Mouse (Mus musculus) embryonic facial prominence, embryonic 15.5 days (tissue): Measurements from ENCODE around the gene Adamts12. TPM values are rescaled to one million over a fixed set of nuclear protein-coding genes. Genes with fewer than 3 reads are reported as not detected.

Source experiments
- ATAC-seq: fragments of 200-750 bp; cut with Nextera tagmentation; 2 replicates; pipeline ENCODE4 v1.8.0; 2017; ENCODE audit warnings: low read depth, moderate TSS enrichment; ENCODE audit not compliant: insufficient number of reproducible peaks, low FRiP score, low TSS enrichment
- H3K27ac ChIP-seq: fragments of 300-500 bp; sonication (generic); replicated peaks from 2 replicates; pipeline ENCODE4 v1.5.1; 2015; ENCODE audit warnings: mild to moderate bottlenecking, inconsistent platforms
- H3K27me3 ChIP-seq: fragments of 300-500 bp; sonication (generic); 2 replicates; pipeline ENCODE4 v1.6.1; 2015; ENCODE audit warnings: inconsistent platforms
- H3K36me3 ChIP-seq: fragments of 300-500 bp; sonication (generic); 2 replicates; pipeline ENCODE4 v1.6.1; 2015; ENCODE audit warnings: mild to moderate bottlenecking, inconsistent platforms
- H3K4me1 ChIP-seq: fragments of 300-500 bp; sonication (generic); 2 replicates; pipeline ENCODE4 v1.6.1; 2015; ENCODE audit warnings: inconsistent platforms
- H3K4me2 ChIP-seq: fragments of 300-500 bp; sonication (generic); replicated peaks from 2 replicates; pipeline ENCODE4 v1.6.1; 2015; ENCODE audit warnings: mild to moderate bottlenecking, inconsistent platforms
- H3K4me3 ChIP-seq: fragments of 300-500 bp; sonication (generic); replicated peaks from 2 replicates; pipeline ENCODE4 v1.5.1; 2015; ENCODE audit warnings: mild to moderate bottlenecking, inconsistent platforms
- H3K9ac ChIP-seq: fragments of 300-500 bp; sonication (generic); 2 replicates; pipeline ENCODE4 v1.6.1; 2015; ENCODE audit warnings: inconsistent platforms
- H3K9me3 ChIP-seq: fragments of 300-500 bp; sonication (generic); replicated peaks from 2 replicates; pipeline ENCODE4 v1.6.1; 2016; ENCODE audit warnings: inconsistent platforms
- WGBS: fragments of 180-500 bp; shearing (Covaris S2); methylation state at CpG from one replicate; pipeline ENCODE4 v1.1.7; 2015; 5-methylcytosine and 5-hydroxymethylcytosine counted together
- polyA plus RNA-seq: library from polyadenylated mRNA; unstranded; fragments of >200 nt; fragmentation: Nextera tagmentation; extraction: Ambion mirVana; gene quantifications from 2 replicates; pipeline ENCODE4 v1.2.1, GENCODE M21; 2015

The Adamts12 gene
- 8.7 and 9.2 TPM in 2 replicates for polyA plus RNA-seq

GRCm38 (mm10) chr15:11064558-11065411 is at the start of gene Adamts12:
Gene Adamts12 (plus strand): TSS chr15:11064790.
- Histone ChIP-seq H3K4me1 (peaks cover 25% of the 10 kb centered on the region), H3K9me3 (no peaks in the 10 kb centered on the region), H3K36me3 (no peaks in the 10 kb centered on the region), H3K4me2 (peak within 1 kb of the TSS; percentile 65), H3K27me3 (no peaks in the 10 kb centered on the region), H3K9ac (peak within 1 kb of the TSS; percentile 35), H3K27ac (peak within 1 kb of the TSS; percentile 96), H3K4me3 (peak within 1 kb of the TSS; percentile 51)
- ATAC-seq = peak; percentile 86
- WGBS = under 1% methylated on average over 25 of the region's 25 CpGs

- H3K4me2 ChIP-seq = no peak overlapping the region
- WGBS = 32% methylated on average over 2 of the region's 2 CpGs
- no peaks in the 10 kb centered on the region for H3K4me1 ChIP-seq
- no peaks in the 10 kb centered on the region for H3K9me3 ChIP-seq
- H3K27me3 ChIP-seq = no peaks in the 10 kb centered on the region
- H3K27ac ChIP-seq = no peak overlapping the region
- no peak overlapping the region for H3K4me3 ChIP-seq
- ATAC-seq = no peak
- no peaks in the 10 kb centered on the region for H3K36me3 ChIP-seq
- H3K9ac ChIP-seq = no peak overlapping the region
Observed at GRCm38 (mm10) chr15:11014931-11015330, 49.7 kb upstream of the Adamts12 start.

GRCm38 (mm10) chr15:11026801-11027561 is 37.6 kb upstream of the Adamts12 start:
- no peak overlapping the region for H3K4me3 ChIP-seq
- H3K9ac ChIP-seq = no peak overlapping the region
- H3K4me2 ChIP-seq = no peak overlapping the region
- no peak overlapping the region for H3K27ac ChIP-seq
- H3K36me3 ChIP-seq = no peaks in the 10 kb centered on the region
- 70% methylated on average over 4 of the region's 4 CpGs for WGBS
- ATAC-seq = no peak
- no peaks in the 10 kb centered on the region for H3K9me3 ChIP-seq
- no peaks in the 10 kb centered on the region for H3K27me3 ChIP-seq
- H3K4me1 ChIP-seq = no peaks in the 10 kb centered on the region

GRCm38 (mm10) chr15:11030188-11030587 is 34.4 kb upstream of the Adamts12 start:
- ATAC-seq = no peak

GRCm38 (mm10) chr15:11035947-11036474 is 28.6 kb upstream of the Adamts12 start:
- Histone ChIP-seq H3K9me3 (no peaks in the 10 kb centered on the region), H3K27ac (no peak overlapping the region), H3K4me2 (peak overlapping the region; percentile 67), H3K4me3 (peak overlapping the region; percentile 40), H3K27me3 (peaks cover 51% of the 10 kb centered on the region), H3K9ac (no peak overlapping the region), H3K36me3 (no peaks in the 10 kb centered on the region), H3K4me1 (peaks cover 28% of the 10 kb centered on the region)
- WGBS = 5% methylated on average over 34 of the region's 34 CpGs
- ATAC-seq = peak; percentile 26; the same call in 1 of the 2 replicates

More at GRCm38 (mm10) chr15:11030188-11030587, 34.4 kb upstream of the Adamts12 start:
- WGBS = 80% methylated on average over 3 of the region's 3 CpGs
- Histone ChIP-seq H3K9me3 (no peaks in the 10 kb centered on the region), H3K4me2 (no peak overlapping the region), H3K36me3 (no peaks in the 10 kb centered on the region), H3K4me1 (no peaks in the 10 kb centered on the region), H3K27ac (no peak overlapping the region), H3K9ac (no peak overlapping the region), H3K27me3 (peaks cover 19% of the 10 kb centered on the region), H3K4me3 (no peak overlapping the region)

- Histone ChIP-seq H3K4me3 (peak overlapping the region; percentile 40), H3K4me2 (peak overlapping the region; percentile 67), H3K27me3 (peaks cover 51% of the 10 kb centered on the region), H3K4me1 (peaks cover 28% of the 10 kb centered on the region), H3K27ac (no peak overlapping the region), H3K9ac (no peak overlapping the region), H3K36me3 (no peaks in the 10 kb centered on the region), H3K9me3 (no peaks in the 10 kb centered on the region)
- ATAC-seq = peak; percentile 69
- WGBS = 2% methylated on average over 49 of the region's 49 CpGs
Observed at GRCm38 (mm10) chr15:11036535-11037375, 27.8 kb upstream of the Adamts12 start.

- H3K27me3 ChIP-seq = peaks cover 51% of the 10 kb centered on the region
- under 1% methylated on average over 8 of the region's 8 CpGs for WGBS
Observed at GRCm38 (mm10) chr15:11037376-11037695, 27.3 kb upstream of the Adamts12 start.

GRCm38 (mm10) chr15:11037711-11038110 is 26.9 kb upstream of the Adamts12 start, which contains the start of gene Rxfp3:
Gene Rxfp3 (minus strand): TSS chr15:11037991.
- peak within 1 kb of the TSS; percentile 40 for H3K4me3 ChIP-seq
- WGBS = 2% methylated on average over 16 of the region's 16 CpGs
- no peak for ATAC-seq
- H3K27me3 ChIP-seq = peaks cover 51% of the 10 kb centered on the region
- H3K27ac ChIP-seq = no peak within 1 kb of the TSS
- H3K4me1 ChIP-seq = peaks cover 28% of the 10 kb centered on the region
- no peaks in the 10 kb centered on the region for H3K36me3 ChIP-seq
- no peak within 1 kb of the TSS for H3K9ac ChIP-seq
- H3K4me2 ChIP-seq = peak within 1 kb of the TSS; percentile 67
- no peaks in the 10 kb centered on the region for H3K9me3 ChIP-seq

More at GRCm38 (mm10) chr15:11037376-11037695, 27.3 kb upstream of the Adamts12 start:
- Histone ChIP-seq H3K36me3 (no peaks in the 10 kb centered on the region), H3K27ac (no peak overlapping the region), H3K4me2 (peak overlapping the region; percentile 67), H3K4me1 (peaks cover 28% of the 10 kb centered on the region), H3K4me3 (peak overlapping the region; percentile 40), H3K9me3 (no peaks in the 10 kb centered on the region), H3K9ac (no peak overlapping the region)
- no peak for ATAC-seq

- H3K9me3 ChIP-seq = no peaks in the 10 kb centered on the region
- peaks cover 48% of the 10 kb centered on the region for H3K27me3 ChIP-seq
- H3K4me2 ChIP-seq = peak overlapping the region; percentile 15
- no peak overlapping the region for H3K27ac ChIP-seq
- ATAC-seq = no peak
- H3K4me3 ChIP-seq = no peak overlapping the region
- under 1% methylated on average over 12 of the region's 12 CpGs for WGBS
- H3K4me1 ChIP-seq = peaks cover 28% of the 10 kb centered on the region
- H3K36me3 ChIP-seq = no peaks in the 10 kb centered on the region
- no peak overlapping the region for H3K9ac ChIP-seq
Observed at GRCm38 (mm10) chr15:11038476-11038875, 26.1 kb upstream of the Adamts12 start.

- Histone ChIP-seq H3K9ac (no peak overlapping the region), H3K27ac (no peak overlapping the region), H3K4me1 (peaks cover 28% of the 10 kb centered on the region), H3K4me3 (no peak overlapping the region), H3K27me3 (peaks cover 33% of the 10 kb centered on the region), H3K36me3 (no peaks in the 10 kb centered on the region), H3K4me2 (no peak overlapping the region), H3K9me3 (no peaks in the 10 kb centered on the region)
- WGBS = 63% methylated on average over 5 of the region's 5 CpGs
- no peak for ATAC-seq
Observed at GRCm38 (mm10) chr15:11040067-11040466, 24.5 kb upstream of the Adamts12 start.
